Mouse (Mus musculus): ENCODE results near the gene Gpr161. TPM values are rescaled to one million over a fixed set of nuclear protein-coding genes. Genes with fewer than 3 reads are reported as not detected.

Gpr161 gene
- total RNA-seq, 4 experiments from 2014 or later: 0.68 to 0.96 (median 0.80) TPM

Other genes starting within 250 kb of the Gpr161 start
- gene Tbx19, start 135.0 kb upstream of the Gpr161 start, total RNA-seq (2022): not detected
- 10 to 100 TPM in 3 of 4 experiments, 1 to 10 TPM in 1; 8.7 to 10.7 (median 10.3) TPM for gene Sft2d2, start 101.4 kb upstream of the Gpr161 start, total RNA-seq (2022)
- 10 to 100 TPM; 18.6 to 21.7 (median 19.5) TPM for gene Tiprl, start 58.8 kb upstream of the Gpr161 start, total RNA-seq (2022)
- gene Dcaf6, start 164.7 kb downstream of the Gpr161 start, total RNA-seq (2022): 100 to 1,000 TPM; 285 to 320 (median 302) TPM
- 100 to 1,000 TPM; 273 to 322 (median 311) TPM for gene Mpc2, start 164.8 kb downstream of the Gpr161 start, total RNA-seq (2022)
- not detected for gene Adcy10, start 189.4 kb downstream of the Gpr161 start, total RNA-seq (2022)

Data from gastrocnemius, adult 8-10 months (tissue).